Mouse (Mus musculus): ENCODE data around the gene Hdgf. TPM values are rescaled to one million over a fixed set of nuclear protein-coding genes. Genes with fewer than 3 reads are reported as not detected.

The Hdgf gene
- polyA plus RNA-seq, 1 experiment from 2014 or later: 258 TPM

GRCm38 (mm10) chr3:87934026-87934425, 27.9 kb downstream of the Hdgf start:
- Histone ChIP-seq H3K4me3 (no peak overlapping the region), H3K4me1 (peaks cover 34% of the 10 kb centered on the region), H3K27me3 (no peaks in the 10 kb centered on the region), H3K9ac (no peak overlapping the region), H3K27ac (no peak overlapping the region), H3K9me3 (no peaks in the 10 kb centered on the region), H3K4me2 (no peak overlapping the region), H3K36me3 (peaks cover 58% of the 10 kb centered on the region)
- ATAC-seq (ENCODE audit: borderline replicate concordance, extremely low read depth, low FRiP score, low TSS enrichment): no peak
- 85% methylated on average over 5 of the region's 5 CpGs for WGBS

GRCm38 (mm10) chr3:87934501-87934900, 28.4 kb downstream of the Hdgf start:
- H3K9ac ChIP-seq: no peak overlapping the region
- H3K27ac ChIP-seq: no peak overlapping the region
- 72% methylated on average over 4 of the region's 4 CpGs for WGBS
- H3K4me2 ChIP-seq: no peak overlapping the region
- H3K36me3 ChIP-seq: peaks cover 63% of the 10 kb centered on the region
- H3K4me3 ChIP-seq: no peak overlapping the region
- ATAC-seq (ENCODE audit: borderline replicate concordance, extremely low read depth, low FRiP score, low TSS enrichment): no peak
- no peaks in the 10 kb centered on the region for H3K9me3 ChIP-seq
- peaks cover 30% of the 10 kb centered on the region for H3K4me1 ChIP-seq
- H3K27me3 ChIP-seq: no peaks in the 10 kb centered on the region

- peaks cover 70% of the 10 kb centered on the region for H3K36me3 ChIP-seq
- peaks cover 30% of the 10 kb centered on the region for H3K4me1 ChIP-seq
- H3K9me3 ChIP-seq: no peaks in the 10 kb centered on the region
- no peak for ATAC-seq (ENCODE audit: borderline replicate concordance, extremely low read depth, low FRiP score, low TSS enrichment)
- no peaks in the 10 kb centered on the region for H3K27me3 ChIP-seq
- H3K4me2 ChIP-seq: no peak overlapping the region
- 78% methylated on average over 4 of the region's 4 CpGs for WGBS
- H3K4me3 ChIP-seq: no peak overlapping the region
- H3K9ac ChIP-seq: no peak overlapping the region
- H3K27ac ChIP-seq: no peak overlapping the region
These were observed 29.1 kb downstream of the Hdgf start for GRCm38 (mm10) chr3:87935201-87935600.

GRCm38 (mm10) chr3:87935776-87936175, 29.7 kb downstream of the Hdgf start:
- Histone ChIP-seq H3K36me3 (peaks cover 74% of the 10 kb centered on the region), H3K4me1 (peaks cover 29% of the 10 kb centered on the region), H3K9ac (no peak overlapping the region), H3K9me3 (no peaks in the 10 kb centered on the region), H3K4me3 (no peak overlapping the region), H3K27ac (no peak overlapping the region), H3K4me2 (no peak overlapping the region), H3K27me3 (no peaks in the 10 kb centered on the region)
- peak; percentile 24; the same call in 1 of the 2 replicates for ATAC-seq (ENCODE audit: borderline replicate concordance, extremely low read depth, low FRiP score, low TSS enrichment)
- WGBS: 97% methylated on average over 2 of the region's 2 CpGs

- no peak overlapping the region for H3K4me3 ChIP-seq
- peaks cover 15% of the 10 kb centered on the region for H3K4me1 ChIP-seq
- no peak overlapping the region for H3K4me2 ChIP-seq
- no peak overlapping the region for H3K9ac ChIP-seq
- WGBS: 68% methylated on average over 5 of the region's 5 CpGs
- peaks cover 63% of the 10 kb centered on the region for H3K36me3 ChIP-seq
- H3K9me3 ChIP-seq: no peaks in the 10 kb centered on the region
- no peaks in the 10 kb centered on the region for H3K27me3 ChIP-seq
- no peak for ATAC-seq (ENCODE audit: borderline replicate concordance, extremely low read depth, low FRiP score, low TSS enrichment)
- no peak overlapping the region for H3K27ac ChIP-seq
These were observed 34.5 kb downstream of the Hdgf start for GRCm38 (mm10) chr3:87940611-87941010.

- Histone ChIP-seq H3K9me3 (no peaks in the 10 kb centered on the region), H3K9ac (no peak overlapping the region), H3K27ac (no peak overlapping the region), H3K36me3 (peaks cover 50% of the 10 kb centered on the region), H3K4me1 (peaks cover 21% of the 10 kb centered on the region), H3K4me3 (no peak overlapping the region), H3K4me2 (no peak overlapping the region), H3K27me3 (no peaks in the 10 kb centered on the region)
- WGBS: 93% methylated on average over 2 of the region's 2 CpGs
- ATAC-seq (ENCODE audit: borderline replicate concordance, extremely low read depth, low FRiP score, low TSS enrichment): no peak
These were observed 36.4 kb downstream of the Hdgf start for GRCm38 (mm10) chr3:87942471-87942870.

GRCm38 (mm10) chr3:87943586-87943985, 37.5 kb downstream of the Hdgf start:
- no peak for ATAC-seq (ENCODE audit: borderline replicate concordance, extremely low read depth, low FRiP score, low TSS enrichment)

GRCm38 (mm10) chr3:87944838-87945600, 38.9 kb downstream of the Hdgf start:
- WGBS: 27% methylated on average over 4 of the region's 4 CpGs
- Histone ChIP-seq H3K27me3 (peaks cover 19% of the 10 kb centered on the region; the same call in 1 of the 2 replicates), H3K4me1 (peaks cover 46% of the 10 kb centered on the region), H3K9me3 (no peaks in the 10 kb centered on the region), H3K27ac (peak overlapping the region; percentile 24; the same call in 1 of the 2 replicates), H3K9ac (no peak overlapping the region), H3K4me2 (no peak overlapping the region), H3K36me3 (peaks cover 24% of the 10 kb centered on the region), H3K4me3 (no peak overlapping the region)
- ATAC-seq (ENCODE audit: borderline replicate concordance, extremely low read depth, low FRiP score, low TSS enrichment): peak; percentile 66; the same call in 1 of the 2 replicates

More at GRCm38 (mm10) chr3:87943586-87943985, 37.5 kb downstream of the Hdgf start:
- H3K4me3 ChIP-seq: no peak overlapping the region
- H3K9ac ChIP-seq: no peak overlapping the region
- peaks cover 32% of the 10 kb centered on the region for H3K4me1 ChIP-seq
- no peaks in the 10 kb centered on the region for H3K9me3 ChIP-seq
- peaks cover 39% of the 10 kb centered on the region for H3K36me3 ChIP-seq
- WGBS: 63% methylated on average over 7 of the region's 7 CpGs
- H3K27me3 ChIP-seq: peaks cover 9% of the 10 kb centered on the region; the same call in 1 of the 2 replicates
- no peak overlapping the region for H3K4me2 ChIP-seq
- H3K27ac ChIP-seq: no peak overlapping the region

- Histone ChIP-seq H3K36me3 (peaks cover 17% of the 10 kb centered on the region), H3K4me1 (peaks cover 52% of the 10 kb centered on the region), H3K27me3 (peaks cover 19% of the 10 kb centered on the region; the same call in 1 of the 2 replicates), H3K27ac (no peak overlapping the region), H3K9me3 (no peaks in the 10 kb centered on the region), H3K4me3 (no peak overlapping the region), H3K9ac (no peak overlapping the region), H3K4me2 (no peak overlapping the region)
- WGBS: 41% methylated on average over 12 of the region's 12 CpGs
- ATAC-seq (ENCODE audit: borderline replicate concordance, extremely low read depth, low FRiP score, low TSS enrichment): no peak
These were observed 39.8 kb downstream of the Hdgf start for GRCm38 (mm10) chr3:87945781-87946540.

GRCm38 (mm10) chr3:87946541-87946860, 40.4 kb downstream of the Hdgf start:
- H3K4me1 ChIP-seq: peaks cover 54% of the 10 kb centered on the region
- WGBS: 45% methylated on average over 1 of the region's 1 CpGs

GRCm38 (mm10) chr3:87947056-87947810, 41.1 kb downstream of the Hdgf start:
- Histone ChIP-seq H3K4me1 (peaks cover 60% of the 10 kb centered on the region), H3K4me3 (peak overlapping the region; percentile 29), H3K36me3 (peaks cover 4% of the 10 kb centered on the region), H3K9ac (peak overlapping the region; percentile 31), H3K4me2 (peak overlapping the region; percentile 70), H3K27ac (no peak overlapping the region), H3K27me3 (peaks cover 25% of the 10 kb centered on the region; the same call in 1 of the 2 replicates), H3K9me3 (no peaks in the 10 kb centered on the region)
- WGBS: 5% methylated on average over 26 of the region's 26 CpGs
- ATAC-seq (ENCODE audit: borderline replicate concordance, extremely low read depth, low FRiP score, low TSS enrichment): no peak

More at GRCm38 (mm10) chr3:87946541-87946860, 40.4 kb downstream of the Hdgf start:
- no peaks in the 10 kb centered on the region for H3K9me3 ChIP-seq
- peaks cover 23% of the 10 kb centered on the region; the same call in 1 of the 2 replicates for H3K27me3 ChIP-seq
- peaks cover 12% of the 10 kb centered on the region for H3K36me3 ChIP-seq
- ATAC-seq (ENCODE audit: borderline replicate concordance, extremely low read depth, low FRiP score, low TSS enrichment): no peak
- H3K27ac ChIP-seq: no peak overlapping the region
- no peak overlapping the region for H3K4me3 ChIP-seq
- H3K4me2 ChIP-seq: no peak overlapping the region
- H3K9ac ChIP-seq: no peak overlapping the region
